8 mouse cellular contexts compared by ENCODE assay signal in the genomic region with DNA sequence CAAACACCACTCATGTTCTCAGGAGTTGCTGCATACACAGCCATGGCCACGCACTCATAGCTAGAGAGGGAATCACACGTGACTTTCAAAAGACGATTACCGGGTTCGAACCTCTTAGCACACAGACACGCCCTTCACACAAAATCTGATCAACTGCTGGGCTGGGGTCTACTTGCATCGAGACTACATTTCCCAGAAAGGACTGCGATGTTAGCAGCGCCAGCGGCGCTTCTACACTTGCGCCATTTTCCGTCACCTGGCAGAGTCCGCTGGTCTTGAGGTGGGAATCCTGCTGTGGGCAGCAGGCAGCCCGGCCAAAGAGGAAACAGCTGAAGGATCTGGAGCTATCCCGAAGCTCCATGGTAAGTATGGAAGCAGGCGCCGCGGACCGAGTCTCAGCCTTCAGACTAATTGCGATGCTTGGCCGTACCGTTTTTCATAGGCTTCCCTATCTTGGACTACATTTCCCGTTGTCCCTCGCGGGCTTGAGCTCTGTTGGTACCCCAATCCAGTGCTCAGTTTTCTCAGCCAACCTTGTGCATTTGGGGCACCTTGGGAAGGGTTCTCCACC. TPM values are rescaled to one million over a fixed set of nuclear protein-coding genes. Genes with fewer than 3 reads are reported as not detected.
DNase-seq lines count a peak whose midpoint lies in the region; ATAC-seq and TF ChIP-seq lines count a peak whose summit lies in the region.

Gene Gm3854 (plus strand): TSS at position 259 of the 571 bp plus-strand sequence.

- WGBS in hindbrain, embryonic 11.5 days: under 1% methylated on average over 26 of the region's 26 CpGs
- WGBS in lung, embryonic 14.5 days: under 1% methylated on average over 26 of the region's 26 CpGs

- ATAC-seq in Patski: peak; percentile 93
- ATAC-seq in frontal cortex, adult (ENCODE audit: low TSS enrichment): peak; percentile 100
- ATAC-seq in hindbrain, embryonic 11.5 days (ENCODE audit: low FRiP score): peak; percentile 93
- ATAC-seq in lung, embryonic 14.5 days (ENCODE audit: insufficient read depth): peak; percentile 94

- no peaks in the 10 kb centered on the region for H3K36me3 ChIP-seq in hindbrain, embryonic 11.5 days (ENCODE audit: control insufficient read depth, insufficient read depth, low read length)
- no peaks in the 10 kb centered on the region for H3K36me3 ChIP-seq in lung, embryonic 14.5 days (ENCODE audit: insufficient read depth)

- H3K4me1 ChIP-seq in hindbrain, embryonic 11.5 days (replicated peaks; ENCODE audit: control insufficient read depth, insufficient read depth, low read length): no peaks in the 10 kb centered on the region
- no peaks in the 10 kb centered on the region for H3K4me1 ChIP-seq in lung, embryonic 14.5 days (ENCODE audit: insufficient read depth)

- H3K4me3 ChIP-seq in hindbrain, embryonic 11.5 days (ENCODE audit: low read depth, low read length): peak within 1 kb of the TSS; percentile 62
- H3K4me3 ChIP-seq in lung, embryonic 14.5 days (ENCODE audit: low read depth, low read length): peak within 1 kb of the TSS; percentile 58

- H3K4me2 ChIP-seq in hindbrain, embryonic 11.5 days (replicated peaks; ENCODE audit: low read depth, low read length): peak within 1 kb of the TSS; percentile 38
- peak within 1 kb of the TSS; percentile 50 for H3K4me2 ChIP-seq in lung, embryonic 14.5 days

- CTCF ChIA-PET in Patski (lab: Charles Lee): interaction anchor here (1.8 kb wide), 1 partner anchor 16 kb away, joined by 8 read pairs; no protein-coding TSS in a partner anchor

- DNase-seq in Patski (ENCODE audit: low read depth, low spot score): no peak
- peak; percentile 87 for DNase-seq in cerebellum, adult 9-10 months
- peak; percentile 84 for DNase-seq in hindbrain, embryonic 11.5 days (ENCODE audit: low spot score)
- peak; percentile 47 for DNase-seq in layer of hippocampus, adult 9-10 months (ENCODE audit: low spot score)
- peak; percentile 87 for DNase-seq in lung, embryonic 14.5 days
- DNase-seq in ovary, adult 18-20 months (ENCODE audit: low spot score): peak; percentile 32
- peak; percentile 53 for DNase-seq in thymus, postnatal 4 days

- POLR2A ChIA-PET in Patski (lab: Charles Lee): interaction anchor here (0.6 to 0.7 kb wide), 2 partner anchors 33 to 96 kb away, joined by 3 to 5 read pairs; no protein-coding TSS in a partner anchor

- peak within 1 kb of the TSS; percentile 63 for H3K9ac ChIP-seq in hindbrain, embryonic 11.5 days (ENCODE audit: low read depth, low read length)
- H3K9ac ChIP-seq in lung, embryonic 14.5 days: peak within 1 kb of the TSS; percentile 53

- no peak for TF ChIP-seq CTCF in Patski (IDR thresholded peaks at IDR 0.05)
- no peak for TF ChIP-seq CTCF in lung, embryonic 14.5 days (IDR thresholded peaks at IDR 0.05; ENCODE audit: low read depth)

- H3K9me3 ChIP-seq in hindbrain, embryonic 11.5 days (ENCODE audit: control insufficient read depth, low read length): no peaks in the 10 kb centered on the region
- H3K9me3 ChIP-seq in lung, embryonic 14.5 days (ENCODE audit: low read depth, low read length): no peaks in the 10 kb centered on the region

- peaks cover 26% of the 10 kb centered on the region for H3K27me3 ChIP-seq in Patski
- H3K27me3 ChIP-seq in hindbrain, embryonic 11.5 days (ENCODE audit: control insufficient read depth, insufficient read depth, low read length): no peaks in the 10 kb centered on the region
- no peaks in the 10 kb centered on the region for H3K27me3 ChIP-seq in lung, embryonic 14.5 days (ENCODE audit: insufficient read depth, low read length)

- no peak within 1 kb of the TSS for H3K27ac ChIP-seq in hindbrain, embryonic 11.5 days (ENCODE audit: low read depth, low read length)
- no peak within 1 kb of the TSS for H3K27ac ChIP-seq in lung, embryonic 14.5 days (ENCODE audit: low read depth)

- in situ Hi-C loops in Patski (cut with MboI; ENCODE audit: low pct_unique_long_range_greater_than_20kb): no loop called here

RNA-seq across cellular contexts. Expression of gene Gm3854, which starts in this region (rescaled TPM):
- 0.99 TPM for polyA plus RNA-seq in Patski (2021)
- polyA plus RNA-seq in hindbrain, embryonic 11.5 days (2014; fragmentation: Nextera tagmentation; extraction: Ambion mirVana): 2.5 and 3.7 TPM in 2 replicates
- 1.2 and 1.6 TPM in 2 replicates for polyA plus RNA-seq in lung, embryonic 14.5 days (2014; fragmentation: Nextera tagmentation; extraction: Ambion mirVana)

Comparison
In these comparisons a context has a peak if more than half of its experiments do, and no peak if none do; other contexts are left out.
1. Peak in ATAC-seq in Patski; RNA of the gene not detected or under 1 TPM.